Mouse (Mus musculus): ENCODE data around the gene Fras1. TPM values are rescaled to one million over a fixed set of nuclear protein-coding genes. Genes with fewer than 3 reads are reported as not detected.

The Fras1 gene
- polyA plus RNA-seq, 1 experiment = 6.9 TPM

GRCm38 (mm10) chr5:96516329-96516728 lies 142.6 kb downstream of the Fras1 start:
- Histone ChIP-seq H3K27me3 (ENCODE audit: control insufficient read depth, insufficient read depth, low read length, poor library complexity, severe bottlenecking) (no peaks in the 10 kb centered on the region), H3K9ac (ENCODE audit: low read depth, poor library complexity, severe bottlenecking) (no peak overlapping the region), H3K9me3 (replicated peaks; ENCODE audit: control insufficient read depth, insufficient read depth, low read length, poor library complexity, severe bottlenecking) (no peaks in the 10 kb centered on the region), H3K27ac (ENCODE audit: insufficient read depth, low read length) (no peak overlapping the region), H3K4me1 (ENCODE audit: control insufficient read depth, insufficient read depth, low read length) (no peaks in the 10 kb centered on the region), H3K4me3 (ENCODE audit: low read depth, low read length) (no peak overlapping the region), H3K36me3 (ENCODE audit: control insufficient read depth, insufficient read depth, low read length, poor library complexity, severe bottlenecking) (no peaks in the 10 kb centered on the region)
- TF ChIP-seq EP300 (IDR thresholded peaks at IDR 0.05; ENCODE audit: insufficient read depth, low read depth, low read length) (no peak), POLR2A (IDR thresholded peaks at IDR 0.05; ENCODE audit: insufficient read depth, low read length) (no peak), CTCF (IDR thresholded peaks at IDR 0.05; ENCODE audit: low read depth, low read length) (no peak)

- Histone ChIP-seq H3K27me3 (ENCODE audit: control insufficient read depth, insufficient read depth, low read length, poor library complexity, severe bottlenecking) (no peaks in the 10 kb centered on the region), H3K9ac (ENCODE audit: low read depth, poor library complexity, severe bottlenecking) (no peak overlapping the region), H3K4me3 (ENCODE audit: low read depth, low read length) (no peak overlapping the region), H3K27ac (ENCODE audit: insufficient read depth, low read length) (no peak overlapping the region), H3K36me3 (ENCODE audit: control insufficient read depth, insufficient read depth, low read length, poor library complexity, severe bottlenecking) (no peaks in the 10 kb centered on the region), H3K9me3 (replicated peaks; ENCODE audit: control insufficient read depth, insufficient read depth, low read length, poor library complexity, severe bottlenecking) (no peaks in the 10 kb centered on the region), H3K4me1 (ENCODE audit: control insufficient read depth, insufficient read depth, low read length) (no peaks in the 10 kb centered on the region)
- TF ChIP-seq CTCF (IDR thresholded peaks at IDR 0.05; ENCODE audit: low read depth, low read length) = no peak
- TF ChIP-seq POLR2A (IDR thresholded peaks at IDR 0.05; ENCODE audit: insufficient read depth, low read length) = no peak
- no peak for TF ChIP-seq EP300 (IDR thresholded peaks at IDR 0.05; ENCODE audit: insufficient read depth, low read depth, low read length)
Measured at GRCm38 (mm10) chr5:96521541-96521940, 147.8 kb downstream of the Fras1 start.

- Histone ChIP-seq H3K9me3 (replicated peaks; ENCODE audit: control insufficient read depth, insufficient read depth, low read length, poor library complexity, severe bottlenecking) (no peaks in the 10 kb centered on the region), H3K27me3 (ENCODE audit: control insufficient read depth, insufficient read depth, low read length, poor library complexity, severe bottlenecking) (no peaks in the 10 kb centered on the region), H3K36me3 (ENCODE audit: control insufficient read depth, insufficient read depth, low read length, poor library complexity, severe bottlenecking) (no peaks in the 10 kb centered on the region), H3K4me1 (ENCODE audit: control insufficient read depth, insufficient read depth, low read length) (no peaks in the 10 kb centered on the region), H3K4me3 (ENCODE audit: low read depth, low read length) (no peak overlapping the region), H3K9ac (ENCODE audit: low read depth, poor library complexity, severe bottlenecking) (no peak overlapping the region), H3K27ac (ENCODE audit: insufficient read depth, low read length) (no peak overlapping the region)
- TF ChIP-seq CTCF (IDR thresholded peaks at IDR 0.05; ENCODE audit: low read depth, low read length) (no peak), POLR2A (IDR thresholded peaks at IDR 0.05; ENCODE audit: insufficient read depth, low read length) (no peak), EP300 (IDR thresholded peaks at IDR 0.05; ENCODE audit: insufficient read depth, low read depth, low read length) (no peak)
Measured at GRCm38 (mm10) chr5:96522909-96523409, 149.2 kb downstream of the Fras1 start.

GRCm38 (mm10) chr5:96528296-96528695 lies 154.5 kb downstream of the Fras1 start:
- TF ChIP-seq POLR2A (IDR thresholded peaks at IDR 0.05; ENCODE audit: insufficient read depth, low read length) (no peak), EP300 (IDR thresholded peaks at IDR 0.05; ENCODE audit: insufficient read depth, low read depth, low read length) (no peak), CTCF (IDR thresholded peaks at IDR 0.05; ENCODE audit: low read depth, low read length) (no peak)
- no peaks in the 10 kb centered on the region for H3K4me1 ChIP-seq (ENCODE audit: control insufficient read depth, insufficient read depth, low read length)
- no peaks in the 10 kb centered on the region for H3K27me3 ChIP-seq (ENCODE audit: control insufficient read depth, insufficient read depth, low read length, poor library complexity, severe bottlenecking)
- H3K9me3 ChIP-seq (replicated peaks; ENCODE audit: control insufficient read depth, insufficient read depth, low read length, poor library complexity, severe bottlenecking) = no peaks in the 10 kb centered on the region
- no peak overlapping the region for H3K27ac ChIP-seq (ENCODE audit: insufficient read depth, low read length)
- no peaks in the 10 kb centered on the region for H3K36me3 ChIP-seq (ENCODE audit: control insufficient read depth, insufficient read depth, low read length, poor library complexity, severe bottlenecking)
- no peak overlapping the region for H3K4me3 ChIP-seq (ENCODE audit: low read depth, low read length)
- H3K9ac ChIP-seq (ENCODE audit: low read depth, poor library complexity, severe bottlenecking) = no peak overlapping the region

GRCm38 (mm10) chr5:96530516-96530915 lies 156.8 kb downstream of the Fras1 start:
- Histone ChIP-seq H3K27ac (ENCODE audit: insufficient read depth, low read length) (no peak overlapping the region), H3K9me3 (replicated peaks; ENCODE audit: control insufficient read depth, insufficient read depth, low read length, poor library complexity, severe bottlenecking) (no peaks in the 10 kb centered on the region)
- TF ChIP-seq POLR2A (IDR thresholded peaks at IDR 0.05; ENCODE audit: insufficient read depth, low read length) (no peak), EP300 (IDR thresholded peaks at IDR 0.05; ENCODE audit: insufficient read depth, low read depth, low read length) (no peak), CTCF (IDR thresholded peaks at IDR 0.05; ENCODE audit: low read depth, low read length) (no peak)

GRCm38 (mm10) chr5:96531962-96532361 lies 158.2 kb downstream of the Fras1 start:
- H3K27me3 ChIP-seq (ENCODE audit: control insufficient read depth, insufficient read depth, low read length, poor library complexity, severe bottlenecking) = no peaks in the 10 kb centered on the region
- H3K9ac ChIP-seq (ENCODE audit: low read depth, poor library complexity, severe bottlenecking) = no peak overlapping the region
- H3K9me3 ChIP-seq (replicated peaks; ENCODE audit: control insufficient read depth, insufficient read depth, low read length, poor library complexity, severe bottlenecking) = no peaks in the 10 kb centered on the region
- no peak overlapping the region for H3K4me3 ChIP-seq (ENCODE audit: low read depth, low read length)
- H3K36me3 ChIP-seq (ENCODE audit: control insufficient read depth, insufficient read depth, low read length, poor library complexity, severe bottlenecking) = no peaks in the 10 kb centered on the region
- TF ChIP-seq CTCF (IDR thresholded peaks at IDR 0.05; ENCODE audit: low read depth, low read length) (no peak), POLR2A (IDR thresholded peaks at IDR 0.05; ENCODE audit: insufficient read depth, low read length) (no peak)
- no peaks in the 10 kb centered on the region for H3K4me1 ChIP-seq (ENCODE audit: control insufficient read depth, insufficient read depth, low read length)
- H3K27ac ChIP-seq (ENCODE audit: insufficient read depth, low read length) = no peak overlapping the region

More at GRCm38 (mm10) chr5:96530516-96530915, 156.8 kb downstream of the Fras1 start:
- Histone ChIP-seq H3K27me3 (ENCODE audit: control insufficient read depth, insufficient read depth, low read length, poor library complexity, severe bottlenecking) (no peaks in the 10 kb centered on the region), H3K4me3 (ENCODE audit: low read depth, low read length) (no peak overlapping the region), H3K9ac (ENCODE audit: low read depth, poor library complexity, severe bottlenecking) (no peak overlapping the region), H3K4me1 (ENCODE audit: control insufficient read depth, insufficient read depth, low read length) (no peaks in the 10 kb centered on the region), H3K36me3 (ENCODE audit: control insufficient read depth, insufficient read depth, low read length, poor library complexity, severe bottlenecking) (no peaks in the 10 kb centered on the region)

Measured in ES-Bruce4 (cell line).